Mouse (Mus musculus): ENCODE results near the gene Olfr748. TPM values are rescaled to one million over a fixed set of nuclear protein-coding genes. Genes with fewer than 3 reads are reported as not detected.
"Not testable (repeated sequence)": the region's sequence is repeated elsewhere in the genome, so short reads cannot be mapped to it uniquely, and the experiment has no call there.

Gene Olfr748
- polyA plus RNA-seq (2015; fragmentation: Nextera tagmentation; extraction: Ambion mirVana) = not detected in 2 replicates

DNA sequence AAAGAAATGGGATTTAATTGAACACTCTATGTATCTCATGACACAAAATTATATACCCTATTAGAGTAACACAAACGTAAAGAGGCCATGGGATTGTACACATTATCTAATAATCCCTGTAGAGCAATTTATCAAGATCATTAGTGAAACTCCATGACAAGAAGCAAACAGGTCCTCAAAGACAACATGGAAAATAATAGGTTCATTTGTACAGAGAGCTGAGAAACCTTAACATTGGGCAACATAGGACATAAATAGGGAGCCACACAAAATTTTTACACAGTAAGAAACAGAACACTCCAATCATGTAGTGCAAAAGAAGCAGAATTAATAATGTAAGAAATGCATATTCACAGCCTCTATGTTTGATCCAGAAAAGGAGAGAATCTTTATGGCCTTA, at the start of gene Olfr748:
Olfr748 (plus strand) TSS at position 301 of the 400 bp plus-strand sequence.
- Histone ChIP-seq H3K4me2 (ENCODE audit: low read length) (no peak within 1 kb of the TSS), H3K4me3 (ENCODE audit: low read length) (no peak within 1 kb of the TSS), H3K4me1 (ENCODE audit: control insufficient read depth, insufficient read depth, low read depth, low read length) (no peaks in the 10 kb centered on the region), H3K9ac (ENCODE audit: low read depth, low read length) (no peak within 1 kb of the TSS), H3K27me3 (replicated peaks; ENCODE audit: control insufficient read depth, insufficient read depth, low read length) (no peaks in the 10 kb centered on the region), H3K9me3 (ENCODE audit: control insufficient read depth, low read length) (no peaks in the 10 kb centered on the region; the same call in 1 of the 2 replicates), H3K27ac (ENCODE audit: low read depth, low read length) (no peak within 1 kb of the TSS), H3K36me3 (ENCODE audit: control insufficient read depth, insufficient read depth, low read length) (no peaks in the 10 kb centered on the region)
- ATAC-seq = no peak
- WGBS = 58% methylated on average over 1 of the region's 1 CpGs

GRCm38 (mm10) chr14:50693106-50693505, 14.1 kb upstream of the Olfr748 start, which contains the start of gene Olfr747:
TSS of gene Olfr747 (minus strand) at chr14:50693206.
- no peaks in the 10 kb centered on the region for H3K36me3 ChIP-seq (ENCODE audit: control insufficient read depth, insufficient read depth, low read length)
- no peaks in the 10 kb centered on the region for H3K27me3 ChIP-seq (replicated peaks; ENCODE audit: control insufficient read depth, insufficient read depth, low read length)
- H3K27ac ChIP-seq (ENCODE audit: low read depth, low read length) = no peak within 1 kb of the TSS
- 91% methylated on average over 3 of the region's 3 CpGs for WGBS
- no peak within 1 kb of the TSS for H3K4me2 ChIP-seq (ENCODE audit: low read length)
- no peak within 1 kb of the TSS for H3K4me3 ChIP-seq (ENCODE audit: low read length)
- no peak within 1 kb of the TSS for H3K9ac ChIP-seq (ENCODE audit: low read depth, low read length)
- H3K4me1 ChIP-seq (ENCODE audit: control insufficient read depth, insufficient read depth, low read depth, low read length) = no peaks in the 10 kb centered on the region
- ATAC-seq = no peak
- H3K9me3 ChIP-seq (ENCODE audit: control insufficient read depth, low read length) = no peaks in the 10 kb centered on the region

DNA sequence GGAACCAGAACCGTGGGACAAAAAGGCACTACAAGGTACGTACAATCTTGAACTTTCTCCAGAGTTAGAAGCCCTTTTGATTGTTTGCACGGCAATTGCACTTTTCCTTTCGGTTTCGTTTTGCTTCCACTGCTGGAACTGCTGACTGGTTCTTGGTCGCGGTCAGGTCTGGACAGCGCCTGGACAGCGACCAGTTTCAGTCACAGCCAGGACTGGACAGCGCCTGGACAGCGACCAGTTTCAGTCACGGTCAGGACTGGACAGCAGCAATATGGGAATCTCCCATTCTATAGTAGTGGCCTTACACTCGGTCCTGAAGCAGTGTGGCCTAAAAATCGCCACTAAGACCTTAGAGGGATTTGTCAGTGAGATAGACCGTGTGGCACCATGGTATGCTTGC, 12.7 kb downstream of the Olfr748 start:
- WGBS = 92% methylated on average over 15 of the region's 15 CpGs
- not testable (repeated sequence) for ATAC-seq; H3K4me2 ChIP-seq (ENCODE audit: low read length)

DNA sequence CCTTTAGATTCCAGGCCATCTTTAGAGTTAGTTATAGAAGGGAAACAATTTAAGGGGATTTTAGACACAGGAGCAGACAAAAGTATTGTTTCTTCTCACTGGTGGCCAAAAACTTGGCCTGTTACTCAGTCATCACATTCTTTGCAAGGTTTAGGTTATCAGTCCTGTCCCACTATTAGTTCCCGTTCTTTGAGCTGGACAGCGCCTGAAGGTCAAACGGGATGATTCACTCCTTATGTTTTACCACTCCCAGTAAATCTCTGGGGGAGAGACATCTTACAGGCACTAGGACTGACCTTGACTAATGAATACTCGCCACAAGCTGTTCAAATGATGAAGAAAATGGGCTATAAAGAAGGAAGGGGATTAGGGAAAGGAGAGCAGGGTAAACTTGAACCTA, 15.2 kb downstream of the Olfr748 start:
- not testable (repeated sequence) for H3K4me2 ChIP-seq (ENCODE audit: low read length); H3K27ac ChIP-seq (ENCODE audit: low read depth, low read length); H3K27me3 ChIP-seq (replicated peaks; ENCODE audit: control insufficient read depth, insufficient read depth, low read length); H3K4me3 ChIP-seq (ENCODE audit: low read length); H3K36me3 ChIP-seq (ENCODE audit: control insufficient read depth, insufficient read depth, low read length); H3K4me1 ChIP-seq (ENCODE audit: control insufficient read depth, insufficient read depth, low read depth, low read length); H3K9me3 ChIP-seq (ENCODE audit: control insufficient read depth, low read length); ATAC-seq; H3K9ac ChIP-seq (ENCODE audit: low read depth, low read length)
- 93% methylated on average over 3 of the region's 4 CpGs for WGBS

More for the DNA sequence above, 12.7 kb downstream of the Olfr748 start:
- not testable (repeated sequence) for H3K9me3 ChIP-seq (ENCODE audit: control insufficient read depth, low read length); H3K9ac ChIP-seq (ENCODE audit: low read depth, low read length); H3K27ac ChIP-seq (ENCODE audit: low read depth, low read length); H3K36me3 ChIP-seq (ENCODE audit: control insufficient read depth, insufficient read depth, low read length); H3K4me3 ChIP-seq (ENCODE audit: low read length); H3K27me3 ChIP-seq (replicated peaks; ENCODE audit: control insufficient read depth, insufficient read depth, low read length); H3K4me1 ChIP-seq (ENCODE audit: control insufficient read depth, insufficient read depth, low read depth, low read length)

- no peaks in the 10 kb centered on the region for H3K27me3 ChIP-seq (replicated peaks; ENCODE audit: control insufficient read depth, insufficient read depth, low read length)
- no peak overlapping the region for H3K4me2 ChIP-seq (ENCODE audit: low read length)
- H3K36me3 ChIP-seq (ENCODE audit: control insufficient read depth, insufficient read depth, low read length) = no peaks in the 10 kb centered on the region
- H3K27ac ChIP-seq (ENCODE audit: low read depth, low read length) = no peak overlapping the region
- H3K4me1 ChIP-seq (ENCODE audit: control insufficient read depth, insufficient read depth, low read depth, low read length) = no peaks in the 10 kb centered on the region
- no peak overlapping the region for H3K4me3 ChIP-seq (ENCODE audit: low read length)
- no peak overlapping the region for H3K9ac ChIP-seq (ENCODE audit: low read depth, low read length)
- no peaks in the 10 kb centered on the region for H3K9me3 ChIP-seq (ENCODE audit: control insufficient read depth, low read length)
- ATAC-seq = no peak
- 82% methylated on average over 2 of the region's 2 CpGs for WGBS
Measured at GRCm38 (mm10) chr14:50740334-50740733, 33.2 kb downstream of the Olfr748 start.

DNA sequence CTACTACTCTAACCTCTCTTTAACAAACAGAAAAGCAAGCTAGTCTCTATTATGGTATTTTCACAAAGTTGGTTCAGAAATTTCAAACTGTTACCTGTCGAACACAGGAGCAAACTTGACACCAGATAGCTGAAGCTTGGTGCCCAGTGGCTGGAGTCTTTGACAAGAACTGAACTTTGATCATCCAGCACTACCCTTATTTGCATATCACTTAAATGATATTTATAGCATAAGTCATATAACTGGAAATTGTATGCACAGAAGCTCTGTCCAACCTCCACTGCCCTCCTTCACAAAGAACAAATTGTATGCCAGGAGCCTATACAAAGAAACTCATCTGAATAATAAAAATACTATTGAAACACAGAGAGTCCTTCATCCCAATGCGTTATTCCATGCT, 34.4 kb downstream of the Olfr748 start:
- H3K4me1 ChIP-seq (ENCODE audit: control insufficient read depth, insufficient read depth, low read depth, low read length) = no peaks in the 10 kb centered on the region
- 61% methylated on average over 2 of the region's 2 CpGs for WGBS
- H3K4me3 ChIP-seq (ENCODE audit: low read length) = no peak overlapping the region
- no peak overlapping the region for H3K9ac ChIP-seq (ENCODE audit: low read depth, low read length)
- no peak for ATAC-seq
- no peak overlapping the region for H3K4me2 ChIP-seq (ENCODE audit: low read length)
- H3K9me3 ChIP-seq (ENCODE audit: control insufficient read depth, low read length) = no peaks in the 10 kb centered on the region
- H3K27ac ChIP-seq (ENCODE audit: low read depth, low read length) = no peak overlapping the region
- H3K27me3 ChIP-seq (replicated peaks; ENCODE audit: control insufficient read depth, insufficient read depth, low read length) = no peaks in the 10 kb centered on the region
- no peaks in the 10 kb centered on the region for H3K36me3 ChIP-seq (ENCODE audit: control insufficient read depth, insufficient read depth, low read length)

GRCm38 (mm10) chr14:50744994-50745393, 37.8 kb downstream of the Olfr748 start, which contains the start of gene Olfr749:
TSS of gene Olfr749 (minus strand) at chr14:50745094.
- Histone ChIP-seq H3K4me1 (ENCODE audit: control insufficient read depth, insufficient read depth, low read depth, low read length) (no peaks in the 10 kb centered on the region), H3K4me3 (ENCODE audit: low read length) (no peak within 1 kb of the TSS), H3K27me3 (replicated peaks; ENCODE audit: control insufficient read depth, insufficient read depth, low read length) (no peaks in the 10 kb centered on the region), H3K9ac (ENCODE audit: low read depth, low read length) (no peak within 1 kb of the TSS), H3K9me3 (ENCODE audit: control insufficient read depth, low read length) (no peaks in the 10 kb centered on the region), H3K4me2 (ENCODE audit: low read length) (no peak within 1 kb of the TSS), H3K36me3 (ENCODE audit: control insufficient read depth, insufficient read depth, low read length) (no peaks in the 10 kb centered on the region), H3K27ac (ENCODE audit: low read depth, low read length) (no peak within 1 kb of the TSS)
- no peak for ATAC-seq

DNA sequence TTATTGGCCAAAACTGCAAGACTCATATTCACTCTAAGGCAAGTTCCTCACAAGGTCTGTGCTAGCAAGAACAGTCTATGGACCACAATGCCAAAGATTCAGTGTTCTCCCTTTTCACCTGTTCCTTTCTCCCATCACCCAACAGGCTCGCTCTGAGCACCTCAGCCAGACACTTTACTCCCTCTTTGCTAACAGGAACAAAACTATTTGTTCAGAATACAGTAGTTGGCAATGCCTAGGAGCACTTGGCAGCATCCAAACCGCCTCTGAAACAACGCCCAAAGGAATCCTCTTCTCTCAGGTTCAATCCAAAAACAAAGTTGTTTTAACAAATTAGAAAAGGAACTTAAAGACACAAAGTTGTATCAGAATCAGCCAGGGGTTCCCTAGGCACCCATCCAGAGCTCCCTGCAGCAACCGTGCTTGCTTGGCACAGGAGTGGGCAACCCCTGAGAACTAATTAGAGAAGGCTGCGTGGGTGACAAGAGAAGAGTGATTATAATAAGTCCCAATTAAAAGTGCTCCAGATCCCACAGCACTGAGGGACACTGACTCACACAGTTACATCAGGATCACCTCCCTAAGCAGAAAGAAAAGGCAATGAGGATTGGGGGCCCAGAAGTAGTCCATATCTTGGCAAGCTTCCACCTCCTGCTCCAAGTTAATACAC, 51.4 kb downstream of the Olfr748 start:
- Histone ChIP-seq H3K27ac (ENCODE audit: low read depth, low read length) (no peak overlapping the region), H3K4me3 (ENCODE audit: low read length) (no peak overlapping the region), H3K9ac (ENCODE audit: low read depth, low read length) (no peak overlapping the region), H3K4me1 (ENCODE audit: control insufficient read depth, insufficient read depth, low read depth, low read length) (no peaks in the 10 kb centered on the region), H3K9me3 (ENCODE audit: control insufficient read depth, low read length) (no peaks in the 10 kb centered on the region), H3K27me3 (replicated peaks; ENCODE audit: control insufficient read depth, insufficient read depth, low read length) (no peaks in the 10 kb centered on the region), H3K36me3 (ENCODE audit: control insufficient read depth, insufficient read depth, low read length) (peaks cover 3% of the 10 kb centered on the region; the same call in 1 of the 2 replicates), H3K4me2 (ENCODE audit: low read length) (no peak overlapping the region)
- no peak for ATAC-seq
- WGBS = 60% methylated on average over 5 of the region's 5 CpGs

Data from hindbrain, embryonic 16.5 days (tissue).